ENCODE assay signal across 30 mouse cellular contexts in the genomic region with DNA sequence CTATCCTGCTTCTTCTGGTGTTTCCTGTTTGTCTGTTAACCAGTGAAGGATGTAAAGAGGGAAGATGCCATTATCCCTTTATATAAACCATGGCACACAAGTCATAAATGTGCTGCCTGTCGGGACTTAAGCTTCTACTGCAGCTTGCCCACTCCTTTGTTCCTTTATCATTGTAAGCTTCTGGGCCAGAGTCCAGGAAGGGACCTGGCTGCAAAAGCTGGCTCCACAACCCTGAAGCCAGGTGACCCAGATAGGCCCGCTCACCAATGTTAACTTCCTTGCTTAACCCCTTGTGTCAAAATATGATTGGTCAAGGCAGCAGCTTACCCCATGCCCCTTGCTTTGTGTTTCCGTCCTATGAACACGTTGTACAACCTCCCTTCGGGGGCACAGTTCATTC. TPM values are rescaled to one million over a fixed set of nuclear protein-coding genes. Genes with fewer than 3 reads are reported as not detected.
"Had no signal": no experiment of that assay in that cellular context is flagged by ENCODE, and none has a peak within 500 bp of the region (broad histone marks: within the 10 kb centered on the region; RNA-seq: fewer than 3 reads in every experiment).

No protein-coding gene starts in this region.

- H3K4me3 ChIP-seq: gastrocnemius, adult 2 months; heart, embryonic 10.5 days; heart, embryonic 13.5 days; heart, embryonic 15.5 days; hindbrain, embryonic 10.5 days; hindbrain, embryonic 12.5 days; intestine, embryonic 15.5 days; layer of hippocampus, adult 2 months; left cerebral cortex, adult 2 months; limb, embryonic 10.5 days; limb, embryonic 12.5 days; liver, embryonic 13.5 days; liver, embryonic 15.5 days had no signal

- H3K9ac ChIP-seq: heart, embryonic 13.5 days; heart, embryonic 15.5 days; hindbrain, embryonic 12.5 days; hindbrain, embryonic 14.5 days; intestine, embryonic 15.5 days; limb, embryonic 12.5 days; liver, embryonic 13.5 days; liver, embryonic 15.5 days had no signal

- DNase-seq: gastrocnemius, adult 2 months; gastrocnemius, postnatal 10 days; gastrocnemius, postnatal 25 days; heart, postnatal 14 days; heart, postnatal 36 days; kidney, adult 18-20 months; kidney, adult 8-10 months; kidney, postnatal 10 days; kidney, postnatal 25 days; kidney, postnatal 4 days; liver, embryonic 13.5 days had no signal

- H3K9me3 ChIP-seq: heart, embryonic 10.5 days; heart, embryonic 13.5 days; heart, embryonic 15.5 days; hindbrain, embryonic 10.5 days; hindbrain, embryonic 12.5 days; intestine, embryonic 15.5 days; limb, embryonic 10.5 days; limb, embryonic 12.5 days; liver, embryonic 13.5 days; liver, embryonic 15.5 days had no signal

- H3K36me3 ChIP-seq: heart, embryonic 10.5 days; heart, embryonic 13.5 days; heart, embryonic 15.5 days; hindbrain, embryonic 10.5 days; hindbrain, embryonic 12.5 days; intestine, embryonic 15.5 days; limb, embryonic 10.5 days; limb, embryonic 12.5 days; liver, embryonic 13.5 days; liver, embryonic 15.5 days had no signal

- ATAC-seq: hindbrain, embryonic 16.5 days; inflammation-experienced regulatory T-cells, adult 6 months; intestine, embryonic 15.5 days; intestine, postnatal 0 days had no signal

- H3K4me1 ChIP-seq: hindbrain, embryonic 10.5 days; hindbrain, embryonic 12.5 days; limb, embryonic 12.5 days had no signal

- H3K27me3 ChIP-seq: heart, embryonic 13.5 days; heart, embryonic 15.5 days; hindbrain, embryonic 12.5 days; intestine, embryonic 15.5 days; limb, embryonic 12.5 days; liver, embryonic 13.5 days; liver, embryonic 15.5 days had no signal

- H3K27ac ChIP-seq: gastrocnemius, adult 2 months; heart, embryonic 10.5 days; heart, embryonic 13.5 days; heart, embryonic 15.5 days; hindbrain, embryonic 10.5 days; hindbrain, embryonic 12.5 days; hindbrain, embryonic 14.5 days; intestine, embryonic 15.5 days; layer of hippocampus, adult 2 months; left cerebral cortex, adult 2 months; limb, embryonic 10.5 days; limb, embryonic 12.5 days; liver, embryonic 13.5 days; liver, embryonic 15.5 days had no signal

- H3K4me2 ChIP-seq: heart, embryonic 13.5 days; heart, embryonic 15.5 days; hindbrain, embryonic 12.5 days; hindbrain, embryonic 14.5 days; intestine, embryonic 15.5 days; limb, embryonic 12.5 days; liver, embryonic 11.5 days; liver, embryonic 13.5 days; liver, embryonic 15.5 days had no signal

RNA-seq across cellular contexts. Expression of gene Ankdd1b, which starts 42.5 kb away (rescaled TPM):
- total RNA-seq: gastrocnemius, postnatal 25 days; granulocyte monocyte progenitor cell, adult 5-6 weeks; layer of hippocampus, postnatal 25 days had no signal
- polyA plus RNA-seq: hindbrain, embryonic 10.5 days; hindbrain, embryonic 14.5 days; inflammation-experienced regulatory T-cells, adult 6 months; kidney, embryonic 16.5 days; limb, embryonic 10.5 days; liver, embryonic 13.5 days; liver, embryonic 15.5 days had no signal
